Mouse (Mus musculus) thymus, adult 2 months (tissue): ENCODE measurements around the gene Deaf1. TPM values are rescaled to one million over a fixed set of nuclear protein-coding genes. Genes with fewer than 3 reads are reported as not detected.

ENCODE experiments used
- DNase-seq: peaks from one replicate; pipeline ENCODE4 v3.0.0; 2021
- H3K27ac ChIP-seq: fragments of 200-500 bp; 2 replicates; pipeline ENCODE4 v1.5.1; 2012; ENCODE audit warnings: low read length, control low read depth; ENCODE audit not compliant: control insufficient read depth, insufficient read depth
- H3K27me3 ChIP-seq: fragments of 200-500 bp; 2 replicates; pipeline ENCODE4 v1.6.1; 2012; ENCODE audit warnings: mild to moderate bottlenecking, low read length, moderate library complexity, mixed read lengths; ENCODE audit not compliant: control insufficient read depth, insufficient read depth
- H3K36me3 ChIP-seq: fragments of 200-500 bp; 2 replicates; pipeline ENCODE4 v1.6.1; 2012; ENCODE audit warnings: mild to moderate bottlenecking, low read length, moderate library complexity; ENCODE audit not compliant: control insufficient read depth, insufficient read depth
- H3K4me1 ChIP-seq: fragments of 200-500 bp; replicated peaks from 2 replicates; pipeline ENCODE4 v1.6.1; 2012; ENCODE audit warnings: low read length; ENCODE audit not compliant: control insufficient read depth, insufficient read depth
- H3K4me3 ChIP-seq: fragments of 200-500 bp; 2 replicates; pipeline ENCODE4 v1.5.1; 2012; ENCODE audit warnings: mild to moderate bottlenecking, low read length, control low read depth, moderate library complexity; ENCODE audit not compliant: control insufficient read depth, insufficient read depth
- CTCF ChIP-seq: fragments of 200-500 bp; IDR thresholded peaks from 2 replicates; pipeline ENCODE4 v1.5.1; 2012; ENCODE audit warnings: mild to moderate bottlenecking, control low read depth, low read length, moderate library complexity, borderline replicate concordance; ENCODE audit not compliant: control insufficient read depth, poor library complexity, insufficient read depth; ENCODE audit errors: extremely low read depth
- POLR2A ChIP-seq: fragments of 200-500 bp; IDR thresholded peaks from 2 replicates; pipeline ENCODE4 v1.6.1; 2012; ENCODE audit warnings: mild to moderate bottlenecking, low read length, control low read depth, moderate library complexity; ENCODE audit not compliant: control insufficient read depth, poor library complexity, insufficient read depth; ENCODE audit errors: extremely low read depth
- WGBS: fragments of 180-500 bp; shearing (Covaris S2); methylation state at CpG from one replicate; pipeline ENCODE4 v1.1.7; 2018; 5-methylcytosine and 5-hydroxymethylcytosine counted together
- polyA plus RNA-seq: library from polyadenylated mRNA; depleted of rRNA; stranded (reverse); fragments of >200 nt; gene quantifications from 2 replicates; pipeline ENCODE4 v1.2.3, GENCODE M21; 2012

Deaf1 gene
- polyA plus RNA-seq, 1 experiment, result 34.9 TPM

DNA sequence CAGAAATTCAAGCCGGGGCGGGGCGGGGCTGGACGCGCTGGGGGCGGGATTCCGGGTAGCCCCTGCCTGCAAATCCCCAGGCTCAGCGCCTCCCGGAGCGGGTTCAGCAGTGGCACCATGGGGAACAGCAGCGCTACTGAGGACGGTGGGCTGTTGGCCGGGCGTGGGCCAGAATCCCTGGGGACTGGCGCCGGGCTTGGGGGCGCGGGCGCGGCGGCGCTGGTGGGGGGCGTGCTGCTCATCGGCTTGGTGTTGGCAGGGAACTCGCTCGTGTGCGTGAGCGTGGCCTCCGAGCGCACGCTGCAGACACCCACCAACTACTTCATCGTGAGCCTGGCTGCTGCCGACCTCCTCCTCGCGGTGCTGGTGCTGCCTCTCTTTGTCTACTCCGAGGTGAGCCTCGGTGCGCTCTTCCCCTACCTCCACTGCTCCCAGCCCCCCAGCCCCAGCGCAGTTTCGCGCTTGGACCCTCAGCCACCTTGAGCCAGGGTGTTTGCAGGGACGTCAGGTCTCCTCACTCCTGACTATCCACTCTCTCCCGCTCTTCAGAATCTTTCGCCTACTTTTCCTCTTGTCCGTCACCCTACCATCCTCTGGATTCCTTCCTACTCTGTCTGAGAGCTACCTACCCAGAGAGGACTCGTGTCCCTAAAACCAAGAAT is 35.4 kb downstream of the Deaf1 start, which contains the start of gene Drd4:
Gene Drd4, plus strand, starts transcription at position 86 of the 662 bp plus-strand sequence.
- no peak for DNase-seq
- no peak within 1 kb of the TSS for H3K27ac ChIP-seq
- H3K36me3 ChIP-seq, result no peaks in the 10 kb centered on the region
- H3K4me1 ChIP-seq, result no peaks in the 10 kb centered on the region
- H3K27me3 ChIP-seq, result peaks cover 7% of the 10 kb centered on the region
- TF ChIP-seq POLR2A, result no peak
- no peak for TF ChIP-seq CTCF
- 10% methylated on average over 46 of the region's 46 CpGs for WGBS
- H3K4me3 ChIP-seq, result no peak within 1 kb of the TSS

GRCm38 (mm10) chr7:141288042-141288441 is 39.4 kb downstream of the Deaf1 start:
- no peaks in the 10 kb centered on the region for H3K4me1 ChIP-seq
- 97% methylated on average over 3 of the region's 3 CpGs for WGBS
- no peaks in the 10 kb centered on the region; the same call in 1 of the 2 replicates for H3K27me3 ChIP-seq
- TF ChIP-seq CTCF (no peak), POLR2A (no peak)
- no peaks in the 10 kb centered on the region for H3K36me3 ChIP-seq
- H3K4me3 ChIP-seq, result no peak overlapping the region
- H3K27ac ChIP-seq, result no peak overlapping the region
- DNase-seq, result no peak

- H3K4me1 ChIP-seq, result peaks cover 6% of the 10 kb centered on the region; the same call in 1 of the 2 replicates
- no peak overlapping the region for H3K4me3 ChIP-seq
- WGBS, result 93% methylated on average over 4 of the region's 4 CpGs
- TF ChIP-seq POLR2A, result no peak
- TF ChIP-seq CTCF, result no peak
- peaks cover 4% of the 10 kb centered on the region; the same call in 1 of the 2 replicates for H3K27me3 ChIP-seq
- no peak overlapping the region for H3K27ac ChIP-seq
- no peaks in the 10 kb centered on the region for H3K36me3 ChIP-seq
- no peak for DNase-seq
Measured at GRCm38 (mm10) chr7:141282756-141283155, 44.7 kb downstream of the Deaf1 start.

- H3K27me3 ChIP-seq, result peaks cover 4% of the 10 kb centered on the region; the same call in 1 of the 2 replicates
- no peak overlapping the region for H3K27ac ChIP-seq
- DNase-seq, result no peak
- no peak overlapping the region for H3K4me3 ChIP-seq
- H3K36me3 ChIP-seq, result no peaks in the 10 kb centered on the region
- H3K4me1 ChIP-seq, result peaks cover 6% of the 10 kb centered on the region; the same call in 1 of the 2 replicates
- WGBS, result 92% methylated on average over 6 of the region's 6 CpGs
- no peak for TF ChIP-seq CTCF
- no peak for TF ChIP-seq POLR2A
Measured at GRCm38 (mm10) chr7:141281442-141281841, 46.0 kb downstream of the Deaf1 start.

GRCm38 (mm10) chr7:141278766-141279590 is 48.5 kb downstream of the Deaf1 start, which contains the start of gene Sct:
Gene Sct (minus strand): TSS chr7:141279133.
- Histone ChIP-seq H3K4me1 (peaks cover 6% of the 10 kb centered on the region; the same call in 1 of the 2 replicates), H3K4me3 (peak within 1 kb of the TSS; percentile 23; the same call in 1 of the 2 replicates), H3K36me3 (no peaks in the 10 kb centered on the region), H3K27ac (no peak within 1 kb of the TSS), H3K27me3 (peaks cover 4% of the 10 kb centered on the region; the same call in 1 of the 2 replicates)
- TF ChIP-seq POLR2A, result no peak
- no peak for TF ChIP-seq CTCF
- no peak for DNase-seq
- 14% methylated on average over 46 of the region's 46 CpGs for WGBS

DNA sequence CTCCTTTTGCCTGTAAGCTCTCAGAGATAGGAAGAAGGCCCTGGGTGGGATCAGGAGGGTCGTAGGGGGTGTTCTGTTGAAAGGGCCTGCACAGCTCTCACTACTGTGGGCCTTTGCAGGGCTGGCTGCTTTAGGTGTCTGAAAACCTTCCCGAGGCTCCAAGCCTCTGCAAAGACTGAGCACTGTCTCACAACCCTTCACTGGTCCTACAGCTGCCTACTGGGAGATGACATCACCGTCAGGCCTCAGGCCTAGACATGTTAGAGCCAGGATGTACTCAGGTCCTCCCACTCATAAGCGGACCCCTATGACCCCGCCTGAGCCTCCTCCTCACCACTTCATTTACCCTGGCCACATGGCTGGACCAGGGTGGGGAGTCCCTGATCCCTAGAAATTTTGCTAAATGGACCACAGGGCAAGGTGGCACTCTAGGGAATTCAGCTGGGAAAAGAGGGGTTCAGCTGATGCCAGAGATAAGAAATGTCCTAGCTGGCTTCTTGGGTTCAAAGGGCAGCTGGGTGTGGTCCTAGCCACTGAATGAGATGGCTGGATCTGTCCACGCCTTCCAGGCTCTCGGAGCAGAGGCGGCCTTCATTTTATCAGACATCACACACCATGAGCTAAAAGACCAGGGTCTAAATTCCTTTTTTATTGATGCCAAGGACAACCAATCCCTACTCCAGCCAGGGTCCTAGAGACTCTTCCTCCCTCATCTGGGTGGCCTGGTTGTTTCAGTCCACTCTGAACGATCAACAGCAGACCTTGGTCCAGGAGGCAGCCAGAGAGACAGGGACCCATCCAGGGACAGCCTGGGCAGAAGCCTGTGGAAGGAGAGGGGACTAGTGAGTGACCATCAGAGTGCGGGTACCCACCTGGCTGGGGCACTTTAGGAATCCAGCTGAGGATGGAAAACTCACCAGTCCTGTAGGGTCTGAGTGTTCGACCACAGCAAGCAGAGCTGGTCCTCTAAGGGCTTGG is 49.5 kb downstream of the Deaf1 start:
- no peak for TF ChIP-seq POLR2A
- no peak for TF ChIP-seq CTCF
- no peak for DNase-seq
- WGBS, result 93% methylated on average over 11 of the region's 11 CpGs
- Histone ChIP-seq H3K4me1 (peaks cover 6% of the 10 kb centered on the region; the same call in 1 of the 2 replicates), H3K27me3 (peaks cover 4% of the 10 kb centered on the region; the same call in 1 of the 2 replicates), H3K36me3 (no peaks in the 10 kb centered on the region), H3K4me3 (no peak overlapping the region), H3K27ac (no peak overlapping the region)
